Mouse (Mus musculus): ENCODE measurements at regions not wholly inside any gene's neighbourhood (a gene's known extent, or its start where the extent isn't known, plus 50 kb on each side); places are given as distances from the start of the nearest gene placed in this dataset.

- TF ChIP-seq GATA1 (IDR thresholded peaks at IDR 0.05; ENCODE audit: borderline replicate concordance, low read length), result no peak
- TF ChIP-seq FLI1 (IDR thresholded peaks at IDR 0.05; ENCODE audit: low read length), result no peak
Observed at GRCm38 (mm10) chr8:86271477-86271876, 309.0 kb downstream of the Abcc12 start.
